Mouse (Mus musculus) bone marrow macrophage, adult 2 months (primary cell): ENCODE data around the gene Clec4n.
"Not testable (repeated sequence)": the region's sequence is repeated elsewhere in the genome, so short reads cannot be mapped to it uniquely, and the experiment has no call there.

Experiments
- CTCF ChIP-seq: IDR thresholded peaks from 2 replicates; pipeline ENCODE4 v1.5.1; 2012; ENCODE audit warnings: low read depth, mild to moderate bottlenecking, low read length, moderate library complexity
- POLR2A ChIP-seq: IDR thresholded peaks from 2 replicates; pipeline ENCODE4 v1.6.1; 2012; ENCODE audit warnings: mild to moderate bottlenecking, low read depth, low read length, borderline replicate concordance

GRCm38 (mm10) chr6:123208077-123208439, 21.6 kb upstream of the Clec4n start:
- not testable (repeated sequence) for TF ChIP-seq CTCF, POLR2A
